Mouse (Mus musculus): Measurements from ENCODE around the gene Tusc2. TPM values are rescaled to one million over a fixed set of nuclear protein-coding genes. Genes with fewer than 3 reads are reported as not detected.
A peak's percentile ranks its signal among the peaks of the same experiment; 100 is the strongest.

The Tusc2 gene
- total RNA-seq, 1 experiment, result 14.2 TPM

DNA sequence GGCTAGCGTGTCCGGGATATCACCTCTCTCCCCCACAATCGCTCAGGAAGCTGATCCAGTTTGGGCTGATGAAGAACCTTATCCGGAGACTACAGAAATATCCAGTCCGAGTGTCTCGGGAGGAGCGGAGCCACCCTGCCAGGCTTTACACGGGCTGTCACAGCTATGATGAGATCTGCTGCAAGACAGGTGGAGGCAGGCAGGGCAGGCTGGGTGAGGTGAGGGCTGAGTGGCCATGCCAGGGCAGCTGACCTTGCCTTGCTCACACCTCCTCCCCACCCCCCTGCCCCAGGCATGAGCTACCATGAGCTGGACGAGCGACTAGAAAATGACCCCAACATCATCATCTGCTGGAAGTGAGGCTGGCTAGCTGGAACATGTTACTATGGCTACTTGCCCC lies 17.9 kb upstream of the Tusc2 start:
- no peak overlapping the region for H3K9ac ChIP-seq (ENCODE audit: insufficient read depth, low read depth, low read length, poor library complexity, severe bottlenecking)
- no peak for DNase-seq (ENCODE audit: low read depth, low spot score)
- H3K27ac ChIP-seq (ENCODE audit: insufficient read depth, low read depth, low read length, poor library complexity, severe bottlenecking), result no peak overlapping the region
- H3K9me3 ChIP-seq (ENCODE audit: control insufficient read depth, insufficient read depth, low read depth, low read length), result no peaks in the 10 kb centered on the region
- H3K4me3 ChIP-seq (ENCODE audit: insufficient read depth in 1 of 2, low read depth in 1 of 2, low read length in 2 of 2, poor library complexity in 1 of 2, severe bottlenecking in 1 of 2), result no peak overlapping the region
- TF ChIP-seq HCFC1 (IDR thresholded peaks at IDR 0.05; ENCODE audit: borderline replicate concordance, insufficient read depth, low read length) (no peak), CHD2 (IDR thresholded peaks at IDR 0.05; ENCODE audit: low read depth, low read length) (no peak), ZC3H11A (IDR thresholded peaks at IDR 0.05; ENCODE audit: borderline replicate concordance, low read depth, low read length) (no peak), MAFK (IDR thresholded peaks at IDR 0.05; ENCODE audit: insufficient read depth, low read depth, low read length) (no peak), ZNF384 (IDR thresholded peaks at IDR 0.05; ENCODE audit: low read depth, low read length) (no peak)
- H3K36me3 ChIP-seq (ENCODE audit: control insufficient read depth, insufficient read depth, low read length, poor library complexity, severe bottlenecking), result peaks cover 6% of the 10 kb centered on the region; the same call in 1 of the 2 replicates
- peaks cover 0 to 18% of the 10 kb centered on the region in 2 experiments; a peak in 3 of 4 replicates for H3K4me1 ChIP-seq (ENCODE audit: control insufficient read depth in 2 of 2, insufficient read depth in 2 of 2, low read length in 2 of 2, poor library complexity in 1 of 2)
- in situ Hi-C loops (cut with MboI; ENCODE audit: low sequenced_read_pairs in 2 of 2, unreplicated experiment in 2 of 2), result no loop called here

DNA sequence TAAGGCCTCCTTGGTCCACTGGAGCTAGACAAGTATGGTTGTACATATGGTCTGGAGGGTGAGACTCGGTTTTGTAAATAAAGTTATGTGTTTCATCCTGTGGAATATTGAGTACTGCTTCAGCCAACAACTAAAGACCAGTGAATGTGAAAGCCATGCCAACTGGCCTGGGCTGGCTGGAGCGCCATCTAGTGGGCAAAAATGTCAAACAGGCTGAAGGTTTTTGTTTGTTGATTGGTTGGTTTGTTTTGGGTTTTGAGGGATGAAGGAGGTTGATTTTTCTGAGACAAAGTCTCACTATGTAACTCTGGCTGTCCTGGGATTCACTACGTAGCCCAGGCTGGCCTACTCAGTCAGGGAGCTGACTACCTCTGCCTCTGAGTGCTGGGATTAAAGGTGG lies 17.5 kb upstream of the Tusc2 start:
- no peak for TF ChIP-seq ZNF384 (IDR thresholded peaks at IDR 0.05; ENCODE audit: low read depth, low read length)
- TF ChIP-seq HCFC1 (IDR thresholded peaks at IDR 0.05; ENCODE audit: borderline replicate concordance, insufficient read depth, low read length), result no peak
- no peak for TF ChIP-seq MAFK (IDR thresholded peaks at IDR 0.05; ENCODE audit: insufficient read depth, low read depth, low read length)
- TF ChIP-seq CHD2 (IDR thresholded peaks at IDR 0.05; ENCODE audit: low read depth, low read length), result no peak
- no peak for TF ChIP-seq ZC3H11A (IDR thresholded peaks at IDR 0.05; ENCODE audit: borderline replicate concordance, low read depth, low read length)
- no peaks in the 10 kb centered on the region for H3K9me3 ChIP-seq (ENCODE audit: control insufficient read depth, insufficient read depth, low read depth, low read length)
- no peak for DNase-seq (ENCODE audit: low read depth, low spot score)
- in situ Hi-C loops (cut with MboI; ENCODE audit: low sequenced_read_pairs in 2 of 2, unreplicated experiment in 2 of 2), result no loop called here
- peaks cover 0 to 20% of the 10 kb centered on the region in 2 experiments; a peak in 3 of 4 replicates for H3K4me1 ChIP-seq (ENCODE audit: control insufficient read depth in 2 of 2, insufficient read depth in 2 of 2, low read length in 2 of 2, poor library complexity in 1 of 2)
- no peak overlapping the region for H3K4me3 ChIP-seq (ENCODE audit: insufficient read depth in 1 of 2, low read depth in 1 of 2, low read length in 2 of 2, poor library complexity in 1 of 2, severe bottlenecking in 1 of 2)
- H3K27ac ChIP-seq (ENCODE audit: insufficient read depth, low read depth, low read length, poor library complexity, severe bottlenecking), result no peak overlapping the region
- no peak overlapping the region for H3K9ac ChIP-seq (ENCODE audit: insufficient read depth, low read depth, low read length, poor library complexity, severe bottlenecking)
- H3K36me3 ChIP-seq (ENCODE audit: control insufficient read depth, insufficient read depth, low read length, poor library complexity, severe bottlenecking), result peaks cover 6% of the 10 kb centered on the region; the same call in 1 of the 2 replicates

DNA sequence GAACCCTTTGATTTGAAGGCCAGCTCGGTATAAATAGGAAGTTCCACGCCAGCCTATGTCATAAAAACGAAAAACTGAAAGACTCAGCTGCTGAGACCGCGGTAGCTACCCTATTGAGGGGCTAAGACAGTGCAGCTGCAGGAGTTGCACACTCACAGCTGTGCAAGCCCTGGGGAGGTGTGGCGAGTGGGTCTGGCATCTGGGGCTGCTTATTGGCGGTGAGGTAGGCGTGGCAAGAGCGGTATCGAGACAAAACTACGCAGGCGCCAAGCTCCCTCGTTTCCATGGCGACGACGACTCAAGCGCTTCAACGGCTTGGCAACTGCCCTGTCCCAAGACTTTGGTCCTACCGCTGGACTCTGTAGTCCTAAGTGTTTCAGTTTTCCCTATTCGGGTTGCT lies 16.0 kb upstream of the Tusc2 start, which contains the start of gene Zmynd10:
TSS of gene Zmynd10 (plus strand) at position 273 of the 400 bp plus-strand sequence.
- H3K4me3 ChIP-seq (ENCODE audit: insufficient read depth in 1 of 2, low read depth in 1 of 2, low read length in 2 of 2, poor library complexity in 1 of 2, severe bottlenecking in 1 of 2), result peak within 1 kb of the TSS in 1 of 2 experiments; percentile 42; a peak in 1 of 4 replicates
- H3K4me1 ChIP-seq (ENCODE audit: control insufficient read depth in 2 of 2, insufficient read depth in 2 of 2, low read length in 2 of 2, poor library complexity in 1 of 2), result peaks cover 0 to 29% of the 10 kb centered on the region in 2 experiments; a peak in 2 of 4 replicates
- H3K9ac ChIP-seq (ENCODE audit: insufficient read depth, low read depth, low read length, poor library complexity, severe bottlenecking), result no peak within 1 kb of the TSS
- in situ Hi-C loops (cut with MboI; ENCODE audit: low sequenced_read_pairs in 2 of 2, unreplicated experiment in 2 of 2), result no loop called here
- DNase-seq (ENCODE audit: low read depth, low spot score), result peak; percentile 87
- TF ChIP-seq ZNF384 (IDR thresholded peaks at IDR 0.05; ENCODE audit: low read depth, low read length) (no peak), HCFC1 (IDR thresholded peaks at IDR 0.05; ENCODE audit: borderline replicate concordance, insufficient read depth, low read length) (no peak), CHD2 (IDR thresholded peaks at IDR 0.05; ENCODE audit: low read depth, low read length) (no peak), ZC3H11A (IDR thresholded peaks at IDR 0.05; ENCODE audit: borderline replicate concordance, low read depth, low read length) (no peak)
- no peaks in the 10 kb centered on the region for H3K9me3 ChIP-seq (ENCODE audit: control insufficient read depth, insufficient read depth, low read depth, low read length)
- no peak within 1 kb of the TSS for H3K27ac ChIP-seq (ENCODE audit: insufficient read depth, low read depth, low read length, poor library complexity, severe bottlenecking)
- peaks cover 6% of the 10 kb centered on the region; the same call in 1 of the 2 replicates for H3K36me3 ChIP-seq (ENCODE audit: control insufficient read depth, insufficient read depth, low read length, poor library complexity, severe bottlenecking)

DNA sequence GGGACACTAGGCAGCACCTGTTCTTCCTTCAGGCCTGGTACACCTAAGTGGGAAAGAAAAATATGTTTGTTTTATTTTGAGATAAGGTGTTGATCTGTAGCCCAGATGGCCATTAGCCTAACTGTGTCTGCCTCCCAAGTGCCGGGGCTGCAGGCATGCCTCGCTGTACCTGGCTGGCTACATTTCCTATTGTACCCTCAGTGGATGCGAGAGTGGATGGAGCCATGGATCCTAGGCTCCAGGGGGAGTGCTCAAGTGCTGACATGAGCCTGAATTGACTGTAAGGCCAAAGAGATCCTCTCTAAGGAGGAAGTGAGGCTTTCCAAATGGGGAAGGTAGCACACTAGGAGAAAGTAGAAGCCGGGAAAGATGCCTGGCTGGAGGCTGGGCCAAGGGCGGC lies 15.1 kb upstream of the Tusc2 start:
- Histone ChIP-seq H3K27ac (ENCODE audit: insufficient read depth, low read depth, low read length, poor library complexity, severe bottlenecking) (no peak overlapping the region), H3K36me3 (ENCODE audit: control insufficient read depth, insufficient read depth, low read length, poor library complexity, severe bottlenecking) (peaks cover 6% of the 10 kb centered on the region; the same call in 1 of the 2 replicates), H3K9ac (ENCODE audit: insufficient read depth, low read depth, low read length, poor library complexity, severe bottlenecking) (no peak overlapping the region), H3K4me1 (ENCODE audit: control insufficient read depth in 2 of 2, insufficient read depth in 2 of 2, low read length in 2 of 2, poor library complexity in 1 of 2) (peaks cover 0 to 22% of the 10 kb centered on the region in 2 experiments; a peak in 1 of 4 replicates), H3K4me3 (ENCODE audit: insufficient read depth in 1 of 2, low read depth in 1 of 2, low read length in 2 of 2, poor library complexity in 1 of 2, severe bottlenecking in 1 of 2) (no peak overlapping the region), H3K9me3 (ENCODE audit: control insufficient read depth, insufficient read depth, low read depth, low read length) (no peaks in the 10 kb centered on the region)
- no peak for DNase-seq (ENCODE audit: low read depth, low spot score)
- in situ Hi-C loops (cut with MboI; ENCODE audit: low sequenced_read_pairs in 2 of 2, unreplicated experiment in 2 of 2), result no loop called here
- TF ChIP-seq HCFC1 (IDR thresholded peaks at IDR 0.05; ENCODE audit: borderline replicate concordance, insufficient read depth, low read length) (no peak), ZNF384 (IDR thresholded peaks at IDR 0.05; ENCODE audit: low read depth, low read length) (no peak), ZC3H11A (IDR thresholded peaks at IDR 0.05; ENCODE audit: borderline replicate concordance, low read depth, low read length) (no peak)

DNA sequence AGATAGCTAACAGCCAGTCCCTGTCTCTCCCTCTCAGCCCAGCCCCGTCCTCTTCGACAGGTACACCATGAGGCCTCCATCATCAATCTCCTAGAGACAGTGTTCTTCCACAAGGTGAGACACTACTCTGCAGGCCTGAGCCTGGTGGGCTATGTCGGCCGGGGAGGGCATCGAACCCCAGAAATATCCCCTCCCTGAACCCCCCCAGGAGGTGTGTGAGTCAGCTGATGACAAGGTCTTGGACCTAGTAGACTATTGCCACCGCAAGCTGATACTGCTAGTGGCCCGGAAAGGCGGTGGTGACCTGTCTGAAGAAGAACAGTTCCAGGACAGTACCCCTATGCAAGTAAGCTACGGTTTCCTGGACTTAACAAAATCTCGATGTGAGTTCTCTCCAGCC lies 14.2 kb upstream of the Tusc2 start:
- Histone ChIP-seq H3K4me1 (ENCODE audit: control insufficient read depth in 2 of 2, insufficient read depth in 2 of 2, low read length in 2 of 2, poor library complexity in 1 of 2) (peaks cover 0 to 19% of the 10 kb centered on the region in 2 experiments; a peak in 1 of 4 replicates), H3K9ac (ENCODE audit: insufficient read depth, low read depth, low read length, poor library complexity, severe bottlenecking) (no peak overlapping the region)
- in situ Hi-C loops (cut with MboI; ENCODE audit: low sequenced_read_pairs in 2 of 2, unreplicated experiment in 2 of 2), result no loop called here

More for the DNA sequence above, 14.2 kb upstream of the Tusc2 start:
- DNase-seq (ENCODE audit: low read depth, low spot score), result no peak
- peaks cover 6% of the 10 kb centered on the region; the same call in 1 of the 2 replicates for H3K36me3 ChIP-seq (ENCODE audit: control insufficient read depth, insufficient read depth, low read length, poor library complexity, severe bottlenecking)
- no peaks in the 10 kb centered on the region for H3K9me3 ChIP-seq (ENCODE audit: control insufficient read depth, insufficient read depth, low read depth, low read length)
- no peak for TF ChIP-seq MAFK (IDR thresholded peaks at IDR 0.05; ENCODE audit: insufficient read depth, low read depth, low read length)
- TF ChIP-seq ZC3H11A (IDR thresholded peaks at IDR 0.05; ENCODE audit: borderline replicate concordance, low read depth, low read length), result no peak
- no peak for TF ChIP-seq CHD2 (IDR thresholded peaks at IDR 0.05; ENCODE audit: low read depth, low read length)
- no peak for TF ChIP-seq ZNF384 (IDR thresholded peaks at IDR 0.05; ENCODE audit: low read depth, low read length)
- no peak for TF ChIP-seq HCFC1 (IDR thresholded peaks at IDR 0.05; ENCODE audit: borderline replicate concordance, insufficient read depth, low read length)
- no peak overlapping the region for H3K27ac ChIP-seq (ENCODE audit: insufficient read depth, low read depth, low read length, poor library complexity, severe bottlenecking)
- no peak overlapping the region for H3K4me3 ChIP-seq (ENCODE audit: insufficient read depth in 1 of 2, low read depth in 1 of 2, low read length in 2 of 2, poor library complexity in 1 of 2, severe bottlenecking in 1 of 2)
